Mouse (Mus musculus) layer of hippocampus, adult 9-10 months (tissue): ENCODE measurements around the gene Gpatch2.

Experiments
- DNase-seq: peaks from one replicate; pipeline ENCODE4 v3.0.0; 2022; ENCODE audit warnings: low spot score

Gpatch2 gene

DNA sequence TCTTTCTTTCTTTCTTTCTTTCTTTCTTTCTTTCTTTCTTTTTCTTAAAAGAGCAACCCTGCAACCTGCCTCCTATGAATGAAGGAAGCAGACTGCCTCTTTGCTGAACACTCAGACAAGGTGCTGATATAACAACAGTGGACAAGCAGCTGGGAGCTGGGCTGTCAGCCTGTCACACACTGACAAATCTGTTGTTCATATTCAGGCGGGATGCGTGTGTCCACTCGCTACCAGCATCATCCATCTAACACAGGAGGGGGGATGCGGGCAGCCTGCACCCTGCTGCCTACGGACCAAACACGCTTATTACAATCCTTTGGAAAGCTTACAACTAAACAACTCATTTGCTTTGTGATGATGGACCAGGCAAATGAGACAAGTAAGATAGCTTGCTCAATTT lies 158.2 kb downstream of the Gpatch2 start:
- no peak for DNase-seq

DNA sequence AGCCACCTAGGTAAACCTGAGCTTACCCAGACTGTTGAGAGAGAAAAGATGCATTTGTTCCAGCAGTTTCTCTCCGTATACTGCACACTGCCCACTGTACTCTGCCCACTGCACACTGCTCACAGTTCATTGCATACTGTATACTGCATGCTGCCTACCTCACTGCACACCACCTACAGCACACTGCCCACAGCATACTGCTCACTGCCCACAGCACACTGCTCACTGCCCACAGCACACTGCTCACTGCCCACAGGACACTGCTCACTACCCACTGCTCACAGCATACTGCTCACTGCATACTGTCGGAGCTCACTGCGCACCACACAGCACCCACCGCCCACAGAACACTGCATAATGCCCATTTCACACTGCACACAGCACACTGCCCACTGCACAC lies 159.1 kb downstream of the Gpatch2 start:
- DNase-seq = no peak

DNA sequence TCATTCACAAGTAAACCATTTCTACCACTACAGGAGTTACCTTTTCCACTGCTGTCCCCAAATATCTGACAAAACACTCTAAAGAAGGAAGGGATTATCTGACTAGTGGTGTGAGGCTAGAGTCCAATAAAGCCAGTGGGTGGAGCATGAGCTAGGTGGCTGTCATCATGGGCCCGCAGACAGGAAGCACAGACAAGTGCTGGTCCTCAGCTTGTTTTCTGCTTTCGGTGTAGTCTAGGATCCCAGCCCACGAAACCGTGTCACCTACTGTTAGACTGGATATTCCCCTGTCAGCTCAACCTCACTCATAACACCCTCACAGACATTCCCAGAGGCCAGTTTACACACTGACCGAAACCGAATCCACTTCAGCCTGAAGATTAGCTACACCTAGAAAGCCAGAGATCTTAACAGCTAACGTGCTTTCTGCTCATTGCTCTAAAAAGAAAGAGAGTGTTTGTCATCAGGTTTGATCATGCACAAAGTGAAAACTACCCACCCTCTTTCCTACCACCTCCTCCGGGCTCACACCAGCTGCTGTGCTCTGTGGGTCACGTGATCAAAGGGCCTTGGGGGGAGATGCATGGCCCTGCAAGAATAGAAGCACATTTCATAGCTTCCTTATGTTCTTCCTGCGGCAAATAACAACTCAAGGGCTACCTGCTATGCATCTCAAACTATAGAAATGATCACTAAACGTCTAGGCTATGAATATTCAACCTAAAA lies 161.8 kb downstream of the Gpatch2 start:
- no peak for DNase-seq

DNA sequence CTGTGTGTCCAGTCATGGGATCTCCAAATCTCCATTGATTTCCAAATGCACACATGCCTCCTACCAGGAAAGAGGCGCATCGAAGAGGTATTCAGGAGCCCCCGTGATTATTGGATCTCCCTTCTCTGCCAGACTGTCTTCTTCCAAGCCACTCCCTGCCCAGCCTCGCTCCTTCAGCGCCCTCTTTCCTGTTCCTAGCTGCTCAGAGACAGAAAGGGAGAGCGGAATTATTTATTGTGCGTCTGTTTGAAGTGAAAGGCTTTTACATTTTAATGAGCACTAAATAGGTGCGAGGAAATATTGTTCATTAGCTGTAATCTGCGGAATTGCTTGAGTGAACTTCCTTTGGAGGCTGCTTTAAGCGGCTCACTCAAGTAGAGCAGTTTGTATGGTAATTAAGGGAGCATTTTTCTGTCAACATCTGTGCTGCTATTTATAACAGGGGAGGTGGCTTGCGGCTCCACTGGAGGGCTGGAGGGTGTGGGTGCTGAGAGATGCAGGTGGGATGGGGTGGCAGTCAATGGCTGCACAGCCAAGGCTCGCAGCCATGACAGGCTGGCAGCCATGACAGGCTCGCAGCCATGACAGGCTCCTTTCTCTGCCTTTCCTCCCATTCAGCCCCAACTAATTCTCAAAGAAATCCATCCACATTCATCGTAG lies 162.7 kb downstream of the Gpatch2 start:
- no peak for DNase-seq

DNA sequence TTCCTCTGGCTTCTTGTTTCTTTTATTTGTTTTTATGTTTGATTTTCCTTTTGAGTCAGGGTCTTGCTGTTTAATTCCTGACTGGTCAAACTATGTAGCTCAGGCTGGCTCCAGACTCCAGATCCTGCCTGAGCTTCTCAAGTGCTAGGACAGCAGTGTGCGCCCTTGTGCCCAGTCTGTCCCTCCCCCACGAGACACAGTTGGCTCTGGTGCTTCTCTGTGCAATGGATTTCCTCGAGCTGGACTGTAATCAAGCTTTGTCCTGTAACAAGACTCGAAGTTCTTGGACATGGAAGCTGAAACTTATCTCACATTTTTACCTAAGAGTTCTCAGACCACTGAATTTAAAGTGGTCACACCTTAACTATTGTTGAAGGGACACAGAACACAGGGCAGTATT lies 174.2 kb downstream of the Gpatch2 start:
- DNase-seq = no peak

DNA sequence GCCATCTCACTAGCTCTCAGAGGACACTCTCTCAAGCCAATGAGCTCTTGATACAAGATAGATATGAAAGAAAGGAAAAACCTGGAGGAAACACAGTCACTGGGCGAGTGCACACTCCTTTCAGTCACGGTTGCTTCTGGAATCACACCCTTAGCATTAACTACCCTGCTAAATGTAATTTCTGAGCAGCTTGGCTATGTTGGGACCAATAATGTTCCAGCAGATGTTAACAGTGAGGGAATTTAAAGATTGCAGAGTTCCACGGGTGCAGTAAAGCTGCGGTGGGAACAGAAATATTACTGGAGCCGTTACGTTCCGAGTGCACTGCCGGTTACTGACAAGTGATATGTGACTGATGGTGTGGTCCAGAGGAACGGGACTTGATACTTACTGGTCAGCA lies 185.5 kb downstream of the Gpatch2 start:
- DNase-seq = no peak
